Mouse (Mus musculus) layer of hippocampus, adult 6 months (tissue): ENCODE results near the gene Mia. TPM values are rescaled to one million over a fixed set of nuclear protein-coding genes. Genes with fewer than 3 reads are reported as not detected.

Experiments used
- long read RNA-seq, 2 experiments: library from polyadenylated mRNA; unstranded; transcript quantifications; one replicate each; pipeline ENCODE4 v2.0.0; 2019 to 2020
- microRNA-seq: library from miRNA; unstranded; fragments of <30 nt; microRNA quantifications from one replicate; pipeline ENCODE4 v1.2.0, GENCODE M21; 2020
- polyA plus RNA-seq: library from polyadenylated mRNA; unstranded; fragments of <200 nt; fragmentation: Nextera tagmentation; gene quantifications from 2 replicates; pipeline ENCODE4 v1.2.3, GENCODE M21; 2021

Mia gene
- 24.4 and 64.8 TPM in 2 replicates for polyA plus RNA-seq
- long read RNA-seq, experiment 1, transcript Mia-201 (4 exons, 566 nt) = major isoform, 7 of 9 reads
- long read RNA-seq, experiment 1, partial matches to known transcripts = 0 of 9 reads
- long read RNA-seq, experiment 1, other reads (novel, unspliced or antisense) = 2 of 9 reads
- long read RNA-seq, experiment 2, partial matches to known transcripts = 0 of 1 reads
- long read RNA-seq, experiment 2, other reads (novel, unspliced or antisense) = 0 of 1 reads

DNA sequence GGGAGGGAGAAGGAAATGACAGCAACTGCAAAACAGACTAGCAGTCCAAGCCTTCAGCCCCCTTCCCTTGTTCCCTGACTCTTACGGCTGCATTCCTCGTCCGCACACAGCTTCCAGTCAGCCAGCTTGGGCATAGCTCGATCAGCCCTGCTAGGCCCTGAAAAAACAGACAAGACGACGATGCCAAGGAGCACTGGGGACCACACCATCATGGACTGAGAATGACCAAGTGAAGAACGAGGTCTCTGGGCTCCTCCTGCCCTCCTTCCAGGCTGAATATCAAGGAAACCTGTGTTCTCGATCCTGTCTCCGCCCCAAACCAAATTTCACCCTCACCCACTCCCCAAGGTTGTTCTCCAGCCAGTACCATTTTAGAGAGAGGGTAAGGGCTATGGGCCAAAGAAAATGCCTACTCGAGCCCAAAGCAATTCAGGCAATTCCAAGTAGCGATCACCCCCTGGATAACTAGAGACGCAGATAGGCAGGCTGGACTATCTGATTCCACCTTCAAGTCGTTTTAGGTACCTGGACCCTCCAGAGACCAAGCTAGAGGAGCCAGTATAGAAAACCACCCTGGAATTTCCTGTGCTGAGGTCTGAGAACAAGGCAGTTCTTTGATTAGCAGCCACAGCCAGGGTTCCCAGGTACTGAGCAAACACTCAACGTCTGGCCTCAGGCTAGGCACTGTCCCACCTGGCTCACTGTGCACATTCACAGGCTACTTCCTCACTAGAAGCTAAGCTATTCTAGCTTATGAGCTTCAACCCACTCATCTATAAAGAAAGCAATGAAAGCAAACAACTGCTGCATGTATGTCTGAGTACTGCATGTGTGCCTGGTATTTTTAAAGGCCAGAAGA lies at the start of gene Mia, which contains the start of gene Gm21983:
TSS of gene Mia (minus strand) at position 321 of the 859 bp plus-strand sequence.
TSS of gene Gm21983 (minus strand) at position 250 of the 859 bp plus-strand sequence.

DNA sequence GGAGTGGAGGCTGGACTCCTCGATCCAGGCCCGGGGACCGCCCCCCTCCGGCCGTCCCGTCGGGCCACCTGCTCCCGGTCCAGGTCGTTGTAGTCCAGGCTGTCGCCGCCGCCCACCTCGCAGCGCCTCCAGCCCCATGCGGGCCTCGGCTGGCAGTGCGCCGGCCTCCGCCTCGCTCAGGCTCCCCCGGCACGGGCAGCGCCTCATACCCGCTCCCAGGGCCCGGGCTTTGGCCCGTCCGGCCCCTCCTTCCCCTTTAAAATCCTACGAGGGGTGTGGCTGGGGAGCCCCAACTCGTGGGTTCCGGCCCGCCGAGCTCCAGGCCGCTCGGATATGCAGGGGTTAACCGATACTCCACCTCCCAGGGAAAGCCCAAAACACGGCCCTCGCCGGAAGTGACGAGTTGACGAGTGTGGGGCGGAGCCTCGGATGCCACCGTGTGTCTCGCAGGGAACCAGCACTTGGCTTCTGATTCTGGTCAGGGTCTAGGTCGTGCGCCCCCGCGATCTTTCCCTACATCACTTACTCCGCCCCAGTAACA lies 47.4 kb upstream of the Mia start, which contains the start of gene Itpkc:
TSS of gene Itpkc (minus strand) at position 381 of the 541 bp plus-strand sequence.

DNA sequence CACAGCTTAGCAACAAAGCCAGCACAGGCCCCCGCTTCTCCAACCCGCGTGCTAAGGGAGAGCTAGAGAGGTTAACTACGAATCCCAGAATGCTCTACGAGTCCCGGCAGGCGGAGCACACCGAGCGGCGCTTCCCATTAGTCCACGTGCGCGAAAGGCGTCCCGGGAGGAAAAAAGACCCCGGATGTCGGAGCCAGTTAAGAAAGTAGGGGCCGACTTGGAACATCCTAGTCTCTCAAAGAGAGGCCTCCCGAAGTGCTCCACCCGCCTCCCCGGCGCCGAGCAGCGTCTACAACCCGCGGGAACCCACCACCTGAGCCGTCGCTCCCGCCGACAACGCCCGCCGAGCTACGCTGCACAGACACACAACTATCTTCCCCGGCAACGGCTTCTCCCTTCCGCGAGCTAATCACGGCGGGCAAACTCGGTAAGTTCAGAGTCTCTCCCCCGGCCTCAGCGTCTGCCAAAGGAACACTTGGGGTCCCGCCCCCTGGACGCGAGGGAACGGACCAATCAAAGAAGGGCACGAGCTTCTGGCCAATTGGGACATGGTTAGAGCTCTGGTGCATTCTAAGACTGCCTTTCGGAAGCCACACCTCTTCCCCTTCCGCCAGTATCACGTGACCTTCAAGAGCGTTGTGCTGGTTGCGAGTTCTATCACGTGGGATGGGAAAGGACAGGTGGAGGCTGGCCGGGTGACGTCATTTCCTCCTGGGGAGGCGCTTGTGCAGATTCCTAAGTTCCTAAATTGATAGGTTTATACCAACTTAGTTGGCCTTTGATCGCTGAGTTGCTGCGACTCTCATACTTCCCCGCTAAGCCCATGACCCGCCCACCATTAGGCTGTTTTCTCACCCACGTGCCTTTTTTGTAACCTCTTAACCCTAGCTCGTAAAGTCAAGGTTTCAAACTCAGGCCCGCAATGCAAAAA lies 15.0 kb upstream of the Mia start, which contains the start of the genes BC024978 and Snrpa:
TSS of gene BC024978 (plus strand) at position 101 of the 931 bp plus-strand sequence.
TSS of gene Snrpa (minus strand) at position 591 of the 931 bp plus-strand sequence.

DNA sequence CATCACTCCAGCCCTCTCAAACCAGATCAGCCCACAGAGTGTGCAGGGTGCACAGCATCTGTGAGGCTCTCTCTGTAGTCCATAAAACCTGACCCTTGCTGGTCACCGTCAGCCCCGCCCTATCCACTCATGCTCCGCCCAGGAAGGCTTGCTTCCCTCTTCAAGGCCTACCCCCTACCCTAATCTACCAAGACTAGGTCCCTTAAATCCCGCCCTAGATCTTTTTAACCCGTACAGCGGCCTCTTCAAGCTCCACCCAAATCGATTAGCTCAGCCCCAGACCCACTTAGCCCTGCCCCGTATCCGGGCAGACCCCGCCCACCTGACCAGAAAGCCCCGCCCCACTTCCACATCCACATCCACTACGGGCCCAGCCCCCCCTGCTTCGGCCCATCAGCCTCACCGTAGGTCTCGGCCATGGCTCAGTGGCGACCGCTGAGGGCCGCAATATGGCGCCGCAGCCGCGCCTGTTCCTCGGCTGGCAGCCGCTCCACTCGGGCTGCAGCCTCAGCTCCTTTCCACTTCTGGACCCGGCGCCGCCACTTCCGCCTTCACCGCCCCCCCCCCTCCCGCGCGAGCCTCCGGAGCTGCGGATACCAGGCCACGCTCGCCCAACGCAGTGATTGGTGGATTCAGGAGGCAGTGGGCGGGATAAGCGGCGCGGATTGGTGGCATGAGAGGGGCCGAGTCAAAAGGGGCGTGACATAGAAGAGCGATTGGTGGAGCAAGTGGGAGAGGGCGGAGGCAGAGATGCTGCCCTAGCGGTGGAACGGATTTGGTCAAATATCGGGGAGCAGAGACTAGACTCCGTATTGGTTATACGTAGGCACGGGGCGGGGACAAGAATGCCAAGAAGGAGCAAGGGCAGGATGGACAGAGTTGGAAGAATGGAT lies 2.4 kb downstream of the Mia start, which contains the start of gene Rab4b:
TSS of gene Rab4b (minus strand) at position 573 of the 893 bp plus-strand sequence.

DNA sequence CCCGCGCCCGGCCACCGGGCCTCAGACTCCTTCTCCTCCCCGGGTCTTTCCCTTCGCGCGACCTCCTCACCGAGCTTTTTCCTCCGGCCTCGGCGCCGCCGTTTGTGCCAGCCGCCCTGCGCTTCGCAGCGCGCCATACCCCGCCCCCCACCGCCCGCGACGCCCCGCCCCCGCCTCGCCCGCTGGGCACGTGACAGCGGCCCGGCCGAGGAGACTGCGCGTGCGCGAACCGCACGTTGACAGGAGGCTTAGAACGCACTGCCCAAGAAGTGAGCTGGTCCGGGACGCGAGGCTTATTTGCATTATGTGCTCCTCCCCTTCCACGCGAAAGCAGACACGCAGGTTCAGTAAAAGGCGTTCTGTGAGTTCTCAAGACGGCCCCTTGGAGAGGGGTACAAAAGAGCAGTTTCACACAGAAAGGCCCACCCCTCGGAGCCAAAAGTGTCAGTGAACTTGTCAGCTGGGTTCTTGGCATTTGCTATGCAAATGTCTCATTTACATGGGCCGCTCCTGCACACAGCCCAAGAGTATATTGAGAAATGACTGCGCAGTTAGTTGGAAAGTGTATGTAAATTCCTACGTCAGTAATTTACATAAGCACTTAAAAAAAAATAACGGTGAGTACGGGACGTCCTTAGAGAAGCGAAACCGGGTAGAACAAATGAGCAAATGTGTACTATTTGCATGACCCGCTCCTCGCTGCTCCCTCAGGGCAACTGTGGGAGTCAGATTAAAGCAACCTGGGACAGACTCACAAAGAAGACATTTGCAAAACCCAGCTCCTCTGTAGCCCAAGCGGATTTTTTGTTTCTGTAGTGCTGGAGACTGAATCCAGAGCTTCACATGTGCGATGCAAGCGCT lies 14.1 kb downstream of the Mia start, which contains the start of gene Egln2:
TSS of gene Egln2 (minus strand) at position 189 of the 861 bp plus-strand sequence.

DNA sequence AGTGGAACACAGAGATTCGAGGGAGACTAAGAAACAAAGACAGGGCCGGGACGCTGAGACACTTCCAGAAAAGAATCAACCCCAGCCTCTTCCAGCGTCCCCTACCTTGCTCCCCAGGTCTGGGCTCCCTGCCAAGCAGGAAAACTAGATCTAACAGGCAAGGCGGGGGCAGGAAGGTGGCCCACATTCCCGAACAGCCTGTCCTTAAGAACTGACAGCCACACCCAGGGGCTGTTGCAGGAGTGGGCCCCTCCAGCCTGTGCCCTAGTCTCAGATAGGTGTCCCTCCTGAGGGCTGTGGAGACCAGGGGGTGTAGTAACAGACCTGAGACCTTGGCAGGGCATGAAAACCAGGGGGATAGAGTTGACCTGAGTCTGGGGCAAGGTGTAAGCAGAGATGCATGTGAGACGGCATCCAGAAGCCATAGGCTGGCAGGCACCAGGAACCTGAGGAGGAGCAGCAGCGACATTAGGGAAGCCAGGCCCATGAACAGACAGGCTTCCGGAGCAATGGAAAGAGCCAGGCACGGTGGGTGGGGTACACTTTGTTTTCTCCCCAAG lies 27.7 kb downstream of the Mia start, which contains the start of gene Cyp2t4:
TSS of gene Cyp2t4 (plus strand) at position 510 of the 560 bp plus-strand sequence.

Small RNA genes within 50 kb of the gene (microRNA-seq; reads per million reads assigned to microRNA genes)
- gene Mir1191 = not detected
- gene Mir3101 = 0.64 reads per million

Other genes with a start within 250 kb of the Mia start
- gene Cyp2a22, start 241.8 kb downstream of the Mia start, polyA plus RNA-seq = not detected in 2 replicates
- not detected in 2 replicates for gene Cyp2a12, start 152.1 kb downstream of the Mia start, polyA plus RNA-seq
- 0.30 TPM in 1 of 2 replicates, not detected in the other for gene Cyp2f2, start 61.2 kb downstream of the Mia start, polyA plus RNA-seq
- 0.08 TPM in 1 of 2 replicates, not detected in the other for gene Cyp2t4, start 27.4 kb downstream of the Mia start, polyA plus RNA-seq
- gene Egln2, start 14.4 kb downstream of the Mia start, polyA plus RNA-seq = 70.9 and 81.1 TPM in 2 replicates
- 104 and 105 TPM in 2 replicates for gene Rab4b, start 2.3 kb downstream of the Mia start, polyA plus RNA-seq
- not detected in 2 replicates for gene Gm21983, start 71 bp downstream of the Mia start, polyA plus RNA-seq
- 6.3 and 7.3 TPM in 2 replicates for gene BC024978, start 14.6 kb upstream of the Mia start, polyA plus RNA-seq
- gene Snrpa, start 15.1 kb upstream of the Mia start, polyA plus RNA-seq = 157 and 164 TPM in 2 replicates
- gene Itpkc, start 47.5 kb upstream of the Mia start, polyA plus RNA-seq = 0.89 and 0.93 TPM in 2 replicates
- gene Coq8b, start 51.9 kb upstream of the Mia start, polyA plus RNA-seq = 11.0 and 11.7 TPM in 2 replicates
- gene Numbl, start 77.3 kb upstream of the Mia start, polyA plus RNA-seq = 8.9 and 9.6 TPM in 2 replicates
- 13.3 and 18.2 TPM in 2 replicates for gene Ltbp4, start 156.5 kb upstream of the Mia start, polyA plus RNA-seq
- gene Shkbp1, start 174.9 kb upstream of the Mia start, polyA plus RNA-seq = 2.9 and 3.8 TPM in 2 replicates
- gene Gm20479, start 176.3 kb upstream of the Mia start, polyA plus RNA-seq = not detected in 2 replicates